Mouse (Mus musculus): ENCODE results near the gene Catsper4. TPM values are rescaled to one million over a fixed set of nuclear protein-coding genes. Genes with fewer than 3 reads are reported as not detected.

Catsper4 gene
- polyA plus RNA-seq, 1 experiment, result not detected

- no peak for TF ChIP-seq GATA1 (IDR thresholded peaks at IDR 0.05; ENCODE audit: low read length)
These were observed 10.5 kb upstream of the Catsper4 start for GRCm38 (mm10) chr4:134237582-134238278.

- TF ChIP-seq GATA1 (IDR thresholded peaks at IDR 0.05; ENCODE audit: low read length), result no peak
These were observed 7.7 kb upstream of the Catsper4 start for GRCm38 (mm10) chr4:134234876-134235275.

- no peak for TF ChIP-seq GATA1 (IDR thresholded peaks at IDR 0.05; ENCODE audit: low read length)
These were observed 3.2 kb upstream of the Catsper4 start for GRCm38 (mm10) chr4:134230431-134230830.

GRCm38 (mm10) chr4:134222793-134223600, 4.2 kb downstream of the Catsper4 start:
- TF ChIP-seq GATA1 (IDR thresholded peaks at IDR 0.05; ENCODE audit: low read length), result no peak

GRCm38 (mm10) chr4:134206488-134207053, 20.6 kb downstream of the Catsper4 start:
- no peak for TF ChIP-seq GATA1 (IDR thresholded peaks at IDR 0.05; ENCODE audit: low read length)

- no peak for TF ChIP-seq GATA1 (IDR thresholded peaks at IDR 0.05; ENCODE audit: low read length)
These were observed 23.8 kb downstream of the Catsper4 start for GRCm38 (mm10) chr4:134203340-134203896.

- no peak for TF ChIP-seq GATA1 (IDR thresholded peaks at IDR 0.05; ENCODE audit: low read length)
These were observed 24.3 kb downstream of the Catsper4 start, which contains the start of gene Gm7534 for GRCm38 (mm10) chr4:134202904-134203303. Gene Gm7534, minus strand, starts transcription at chr4:134203004.

GRCm38 (mm10) chr4:134199371-134199770, 27.8 kb downstream of the Catsper4 start:
- no peak for TF ChIP-seq GATA1 (IDR thresholded peaks at IDR 0.05; ENCODE audit: low read length)

- TF ChIP-seq GATA1 (IDR thresholded peaks at IDR 0.05; ENCODE audit: low read length), result no peak
These were observed 40.9 kb downstream of the Catsper4 start for GRCm38 (mm10) chr4:134186268-134186667.

GRCm38 (mm10) chr4:134185569-134185968, 41.6 kb downstream of the Catsper4 start:
- no peak for TF ChIP-seq GATA1 (IDR thresholded peaks at IDR 0.05; ENCODE audit: low read length)

GRCm38 (mm10) chr4:134183711-134184110, 43.5 kb downstream of the Catsper4 start:
- TF ChIP-seq GATA1 (IDR thresholded peaks at IDR 0.05; ENCODE audit: low read length), result no peak

GRCm38 (mm10) chr4:134181825-134182224, 45.4 kb downstream of the Catsper4 start:
- no peak for TF ChIP-seq GATA1 (IDR thresholded peaks at IDR 0.05; ENCODE audit: low read length)

GRCm38 (mm10) chr4:134181112-134181511, 46.1 kb downstream of the Catsper4 start:
- no peak for TF ChIP-seq GATA1 (IDR thresholded peaks at IDR 0.05; ENCODE audit: low read length)

- no peak for TF ChIP-seq GATA1 (IDR thresholded peaks at IDR 0.05; ENCODE audit: low read length)
These were observed 54.8 kb downstream of the Catsper4 start for GRCm38 (mm10) chr4:134172391-134172790.

- no peak for TF ChIP-seq GATA1 (IDR thresholded peaks at IDR 0.05; ENCODE audit: low read length)
These were observed 60.3 kb downstream of the Catsper4 start for GRCm38 (mm10) chr4:134166906-134167305.
